Mouse (Mus musculus): ENCODE results near the gene Fam163b.

Fam163b gene

GRCm38 (mm10) chr2:27138356-27138755 is 3.9 kb downstream of the Fam163b start:
- in situ Hi-C loops (cut with MboI; ENCODE audit: low pct_unique_long_range_greater_than_20kb in 1 of 2, low sequenced_read_pairs in 2 of 2, unreplicated experiment in 1 of 2): no loop called here

- in situ Hi-C loops (cut with MboI; ENCODE audit: low pct_unique_long_range_greater_than_20kb in 1 of 2, low sequenced_read_pairs in 2 of 2, unreplicated experiment in 1 of 2): no loop called here
Observed at GRCm38 (mm10) chr2:27136789-27137188, 5.5 kb downstream of the Fam163b start.

DNA sequence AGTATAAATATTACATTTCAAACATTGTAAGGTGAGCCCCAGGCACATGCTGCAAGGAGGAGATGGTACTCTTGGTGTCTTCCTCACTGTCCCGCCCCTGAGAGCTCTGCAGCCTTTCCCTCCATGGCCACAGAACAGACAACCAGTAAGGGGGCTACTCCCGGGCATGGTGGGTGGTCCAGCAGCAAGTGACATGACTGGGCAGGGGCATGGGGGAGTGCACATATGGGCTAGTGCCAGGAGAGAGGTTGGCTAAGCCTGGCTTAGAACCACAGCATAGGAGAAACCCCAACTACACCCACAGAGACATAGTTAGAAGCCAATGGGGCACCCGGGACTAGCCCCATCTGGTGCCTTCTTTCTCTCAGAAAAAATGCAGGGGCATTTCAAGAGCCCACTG is 6.0 kb downstream of the Fam163b start:
- in situ Hi-C loops (cut with MboI; ENCODE audit: low pct_unique_long_range_greater_than_20kb in 1 of 2, low sequenced_read_pairs in 2 of 2, unreplicated experiment in 1 of 2): no loop called here

GRCm38 (mm10) chr2:27135935-27136334 is 6.4 kb downstream of the Fam163b start:
- in situ Hi-C loops (cut with MboI; ENCODE audit: low pct_unique_long_range_greater_than_20kb in 1 of 2, low sequenced_read_pairs in 2 of 2, unreplicated experiment in 1 of 2): no loop called here

DNA sequence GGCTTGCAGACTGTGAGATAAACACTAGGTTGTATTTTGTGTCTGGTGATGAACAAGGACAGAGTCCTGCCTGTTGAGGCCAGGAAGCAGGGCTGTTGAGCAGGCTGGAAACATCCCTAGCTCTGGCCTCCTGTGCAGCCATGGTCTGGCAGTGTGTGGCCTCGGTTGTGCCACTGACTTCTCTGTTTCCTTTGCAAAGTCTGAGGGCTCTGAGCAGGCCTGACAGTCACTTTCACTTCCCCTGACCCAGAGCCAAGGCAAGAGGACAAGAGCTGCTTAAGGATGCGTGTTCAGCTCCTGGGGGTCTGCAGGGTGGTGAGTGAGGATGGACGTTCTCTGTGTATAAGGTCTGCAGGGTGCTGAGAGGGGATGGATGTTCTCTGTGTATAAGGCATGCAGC is 13.3 kb downstream of the Fam163b start:
- in situ Hi-C loops (cut with MboI; ENCODE audit: low pct_unique_long_range_greater_than_20kb in 1 of 2, low sequenced_read_pairs in 2 of 2, unreplicated experiment in 1 of 2): no loop called here

DNA sequence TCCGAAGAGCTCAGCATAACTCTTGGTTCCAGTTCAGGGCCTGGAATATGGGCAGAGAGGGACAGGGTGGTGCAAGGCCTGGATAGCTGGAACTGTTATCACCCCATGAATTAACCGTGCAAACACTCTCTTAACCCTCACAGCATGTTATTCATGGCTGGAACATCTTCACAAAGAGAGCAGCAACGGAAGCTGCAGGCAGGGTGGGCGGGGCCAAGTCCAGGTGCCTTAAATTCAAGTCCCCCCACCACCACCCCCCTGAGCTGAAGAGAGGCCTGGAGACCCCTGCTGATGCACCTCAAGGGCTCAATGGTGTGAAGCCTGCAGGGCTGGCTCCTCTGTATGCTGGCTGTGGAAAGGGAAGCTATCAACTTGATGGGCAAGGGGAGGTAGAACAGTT is 15.8 kb downstream of the Fam163b start:
- in situ Hi-C loops (cut with MboI; ENCODE audit: low pct_unique_long_range_greater_than_20kb in 1 of 2, low sequenced_read_pairs in 2 of 2, unreplicated experiment in 1 of 2): no loop called here

GRCm38 (mm10) chr2:27125979-27126378 is 16.3 kb downstream of the Fam163b start:
- in situ Hi-C loops (cut with MboI; ENCODE audit: low pct_unique_long_range_greater_than_20kb in 1 of 2, low sequenced_read_pairs in 2 of 2, unreplicated experiment in 1 of 2): no loop called here

- in situ Hi-C loops (cut with MboI; ENCODE audit: low pct_unique_long_range_greater_than_20kb in 1 of 2, low sequenced_read_pairs in 2 of 2, unreplicated experiment in 1 of 2): no loop called here
Observed at GRCm38 (mm10) chr2:27123121-27123520, 19.2 kb downstream of the Fam163b start.

DNA sequence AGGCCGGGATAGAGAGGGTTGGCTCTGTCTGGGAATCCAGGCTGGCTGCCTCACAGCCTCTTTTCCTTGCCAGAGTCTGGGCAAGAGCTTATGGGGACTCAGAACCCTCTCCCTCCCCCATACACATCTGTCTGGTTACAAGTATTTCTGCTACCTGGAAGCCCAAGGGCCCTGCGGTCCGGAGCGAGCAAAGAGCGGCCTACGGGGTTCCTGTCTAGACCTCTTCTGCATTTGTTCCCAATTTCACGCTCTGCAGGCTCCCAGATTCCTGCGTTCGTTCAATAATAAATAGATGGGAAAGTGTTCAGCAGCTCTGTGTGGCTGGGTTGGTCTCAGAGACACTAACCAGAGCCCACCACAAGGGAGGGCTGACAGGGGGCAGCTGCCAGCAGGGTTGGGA is 19.7 kb downstream of the Fam163b start:
- in situ Hi-C loops (cut with MboI; ENCODE audit: low pct_unique_long_range_greater_than_20kb in 1 of 2, low sequenced_read_pairs in 2 of 2, unreplicated experiment in 1 of 2): no loop called here

GRCm38 (mm10) chr2:27121626-27122355 is 20.5 kb downstream of the Fam163b start:
- in situ Hi-C loops (cut with MboI; ENCODE audit: low pct_unique_long_range_greater_than_20kb in 1 of 2, low sequenced_read_pairs in 2 of 2, unreplicated experiment in 1 of 2): no loop called here

DNA sequence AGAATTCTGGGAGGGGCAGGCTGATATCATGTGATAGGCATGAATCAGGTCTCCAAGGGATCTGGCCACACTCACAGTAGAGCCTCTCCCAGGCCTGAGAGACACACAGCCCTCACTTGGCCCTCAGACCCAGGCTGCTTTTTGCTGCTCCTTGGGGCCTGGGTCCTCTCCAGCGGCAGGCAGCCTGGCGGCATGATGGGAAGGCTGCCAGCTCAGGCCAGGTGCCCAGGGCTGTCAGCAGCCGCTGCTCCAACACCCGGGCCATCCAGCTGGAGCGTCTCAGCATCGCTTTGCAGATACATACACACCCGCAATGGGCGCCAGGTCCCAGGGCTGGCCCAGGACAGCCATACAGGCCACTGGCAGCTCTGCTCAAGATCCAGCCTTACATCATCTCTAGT is 22.1 kb downstream of the Fam163b start:
- in situ Hi-C loops (cut with MboI; ENCODE audit: low pct_unique_long_range_greater_than_20kb in 1 of 2, low sequenced_read_pairs in 2 of 2, unreplicated experiment in 1 of 2): no loop called here

DNA sequence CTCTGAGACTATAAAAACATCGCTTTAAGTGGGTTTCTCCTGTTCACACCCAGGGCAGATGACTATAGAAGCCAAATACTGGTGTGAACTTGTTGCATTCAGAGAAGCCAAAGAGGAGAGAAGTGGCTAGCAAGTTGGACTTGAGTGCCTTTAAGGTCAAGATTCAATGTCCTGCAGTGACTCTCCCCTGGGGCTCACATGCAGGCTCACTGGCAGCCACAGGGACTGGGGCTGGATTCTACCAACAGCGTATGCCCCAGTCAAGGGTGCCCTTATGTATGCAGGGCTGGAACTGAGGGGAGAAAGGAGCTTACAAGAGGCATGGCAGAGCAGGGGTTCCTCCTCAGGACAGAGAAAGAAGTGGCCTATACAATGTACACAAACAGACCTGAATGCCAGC is 22.5 kb downstream of the Fam163b start:
- in situ Hi-C loops (cut with MboI; ENCODE audit: low pct_unique_long_range_greater_than_20kb in 1 of 2, low sequenced_read_pairs in 2 of 2, unreplicated experiment in 1 of 2): no loop called here

GRCm38 (mm10) chr2:27118452-27118851 is 23.8 kb downstream of the Fam163b start:
- in situ Hi-C loops (cut with MboI; ENCODE audit: low pct_unique_long_range_greater_than_20kb in 1 of 2, low sequenced_read_pairs in 2 of 2, unreplicated experiment in 1 of 2): no loop called here

- in situ Hi-C loops (cut with MboI; ENCODE audit: low pct_unique_long_range_greater_than_20kb in 1 of 2, low sequenced_read_pairs in 2 of 2, unreplicated experiment in 1 of 2): no loop called here
Observed at GRCm38 (mm10) chr2:27114169-27114568, 28.1 kb downstream of the Fam163b start.

DNA sequence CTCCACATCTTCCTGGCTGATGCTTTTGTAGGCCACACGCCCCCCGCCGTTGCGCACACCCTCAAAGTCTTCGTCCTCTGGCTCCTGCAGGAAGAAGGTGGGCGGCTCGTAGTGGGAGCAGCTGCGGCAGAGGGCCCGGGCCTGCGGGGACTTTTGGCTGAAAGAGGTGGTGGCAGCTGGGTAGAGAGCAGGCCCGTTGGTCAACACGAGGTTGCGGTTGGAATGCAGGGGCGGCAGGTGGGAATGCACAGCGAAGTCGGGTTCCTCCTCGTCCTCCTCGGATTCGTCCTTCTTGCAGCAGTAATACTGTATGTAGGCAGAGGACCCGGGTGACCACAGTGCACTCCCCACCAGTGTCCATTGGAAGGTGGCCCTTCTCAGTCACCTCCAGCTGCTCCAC is 29.7 kb downstream of the Fam163b start:
- in situ Hi-C loops (cut with MboI; ENCODE audit: low pct_unique_long_range_greater_than_20kb in 1 of 2, low sequenced_read_pairs in 2 of 2, unreplicated experiment in 1 of 2): no loop called here

DNA sequence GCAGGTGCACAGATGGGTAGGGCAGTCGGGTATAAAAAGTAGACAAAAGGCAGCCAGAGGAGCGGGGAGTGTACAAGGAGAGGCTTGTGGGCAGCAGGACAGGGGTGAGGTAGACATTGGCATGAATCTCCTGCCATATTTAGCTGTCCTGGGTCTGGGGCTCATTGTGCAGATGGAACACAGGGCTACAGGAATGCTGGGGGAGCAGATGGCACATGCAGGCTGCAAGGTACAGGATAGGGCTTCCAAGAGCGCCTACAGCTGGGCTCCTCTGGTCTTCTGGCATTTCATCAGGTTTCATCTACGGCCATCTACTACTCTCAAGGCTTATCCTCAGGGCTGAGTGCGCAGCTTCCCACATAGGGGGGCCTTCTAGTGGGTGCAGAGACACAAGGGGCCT is 33.2 kb downstream of the Fam163b start:
- in situ Hi-C loops (cut with MboI; ENCODE audit: low pct_unique_long_range_greater_than_20kb in 1 of 2, low sequenced_read_pairs in 2 of 2, unreplicated experiment in 1 of 2): no loop called here

GRCm38 (mm10) chr2:27108144-27108543 is 34.1 kb downstream of the Fam163b start:
- in situ Hi-C loops (cut with MboI; ENCODE audit: low pct_unique_long_range_greater_than_20kb in 1 of 2, low sequenced_read_pairs in 2 of 2, unreplicated experiment in 1 of 2): no loop called here

DNA sequence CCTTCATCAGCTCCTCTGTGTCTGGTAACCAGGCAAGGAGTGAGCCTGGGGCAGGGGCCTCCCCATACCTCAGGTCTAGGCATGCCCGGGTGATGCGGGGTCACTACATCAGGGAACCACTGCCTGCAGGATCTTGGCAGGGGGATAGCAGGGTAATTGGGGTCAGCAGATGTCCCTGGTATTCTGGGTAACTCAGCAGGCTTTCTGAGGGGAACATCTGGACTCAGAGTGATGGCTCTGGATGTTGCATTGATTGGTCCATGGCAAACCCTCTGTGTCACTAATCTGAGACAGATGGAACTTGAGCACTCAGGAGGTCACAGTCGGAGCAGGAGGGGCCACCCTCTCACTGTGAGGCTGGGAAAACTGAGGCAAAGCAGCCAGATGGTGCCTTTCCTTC is 35.5 kb downstream of the Fam163b start:
- in situ Hi-C loops (cut with MboI; ENCODE audit: low pct_unique_long_range_greater_than_20kb in 1 of 2, low sequenced_read_pairs in 2 of 2, unreplicated experiment in 1 of 2): no loop called here

- in situ Hi-C loops (cut with MboI; ENCODE audit: low pct_unique_long_range_greater_than_20kb in 1 of 2, low sequenced_read_pairs in 2 of 2, unreplicated experiment in 1 of 2): no loop called here
Observed at GRCm38 (mm10) chr2:27103554-27103953, 38.7 kb downstream of the Fam163b start.

DNA sequence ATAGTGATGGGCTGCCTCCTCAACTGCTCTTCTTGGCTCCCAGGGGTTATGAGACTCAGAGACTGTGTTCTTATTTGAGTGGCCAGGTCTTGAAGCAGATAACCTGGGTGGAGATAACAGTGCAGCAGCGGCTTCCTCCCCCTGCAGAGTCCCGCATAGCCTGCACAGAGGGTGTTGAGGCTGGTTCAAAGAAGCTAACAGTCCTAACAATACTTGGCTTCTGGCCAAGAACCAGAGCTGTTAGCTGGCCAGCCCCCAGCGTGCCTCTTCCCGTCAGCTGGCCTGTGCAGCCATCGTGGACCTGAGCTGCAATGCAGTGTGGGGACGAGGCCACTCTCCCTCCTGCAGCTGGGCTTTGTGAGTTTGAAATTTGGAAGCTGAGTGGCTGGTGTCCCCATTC is 44.5 kb downstream of the Fam163b start:
- in situ Hi-C loops (cut with MboI; ENCODE audit: low pct_unique_long_range_greater_than_20kb in 1 of 2, low sequenced_read_pairs in 2 of 2, unreplicated experiment in 1 of 2): no loop called here

- in situ Hi-C loops (cut with MboI; ENCODE audit: low pct_unique_long_range_greater_than_20kb in 1 of 2, low sequenced_read_pairs in 2 of 2, unreplicated experiment in 1 of 2): no loop called here
Observed at GRCm38 (mm10) chr2:27097241-27097656, 45.0 kb downstream of the Fam163b start.

Measured in mouse embryonic stem cell (cell line).